Mouse (Mus musculus) CD4-positive, CD25-positive, alpha-beta regulatory T cell, adult 2 months (primary cell): ENCODE results near the gene 4930451I11Rik.
A peak's percentile ranks its signal among the peaks of the same experiment; 100 is the strongest.

Experiments used
- DNase-seq: peaks from one replicate; pipeline ENCODE4 v3.0.0-alpha.2; 2012; ENCODE audit warnings: low read depth, low spot score

4930451I11Rik gene

GRCm38 (mm10) chr7:126800269-126801056 is 31.0 kb downstream of the 4930451I11Rik start:
- DNase-seq = no peak

GRCm38 (mm10) chr7:126799468-126800268 is 31.8 kb downstream of the 4930451I11Rik start:
- DNase-seq = no peak

GRCm38 (mm10) chr7:126799050-126799467 is 32.4 kb downstream of the 4930451I11Rik start:
- DNase-seq = peak; percentile 97

- DNase-seq = peak; percentile 67
Observed at GRCm38 (mm10) chr7:126798127-126799049, 33.1 kb downstream of the 4930451I11Rik start.

GRCm38 (mm10) chr7:126797411-126798126 is 33.9 kb downstream of the 4930451I11Rik start, which contains the start of gene Fam57b:
TSS of gene Fam57b (plus strand) at chr7:126797668.
- DNase-seq = no peak

GRCm38 (mm10) chr7:126796350-126796932 is 35.0 kb downstream of the 4930451I11Rik start:
- DNase-seq = peak; percentile 53

- DNase-seq = no peak
Observed at GRCm38 (mm10) chr7:126795387-126796317, 35.8 kb downstream of the 4930451I11Rik start.

- DNase-seq = peak; percentile 62
Observed at GRCm38 (mm10) chr7:126794271-126794605, 37.2 kb downstream of the 4930451I11Rik start.

GRCm38 (mm10) chr7:126793456-126794270 is 37.8 kb downstream of the 4930451I11Rik start:
- no peak for DNase-seq

- DNase-seq = no peak
Observed at GRCm38 (mm10) chr7:126792721-126793443, 38.6 kb downstream of the 4930451I11Rik start.

GRCm38 (mm10) chr7:126791851-126792720 is 39.4 kb downstream of the 4930451I11Rik start, which contains the start of gene Ppp4c:
TSS of gene Ppp4c (minus strand) at chr7:126792496.
- DNase-seq = peak; percentile 99

GRCm38 (mm10) chr7:126789141-126789540 is 42.3 kb downstream of the 4930451I11Rik start:
- no peak for DNase-seq

GRCm38 (mm10) chr7:126786142-126786541 is 45.3 kb downstream of the 4930451I11Rik start:
- DNase-seq = no peak

GRCm38 (mm10) chr7:126785056-126785455 is 46.4 kb downstream of the 4930451I11Rik start:
- no peak for DNase-seq

GRCm38 (mm10) chr7:126784469-126784868 is 47.0 kb downstream of the 4930451I11Rik start:
- no peak for DNase-seq

- no peak for DNase-seq
Observed at GRCm38 (mm10) chr7:126782693-126783092, 48.7 kb downstream of the 4930451I11Rik start.
